Comparison of ENCODE assay signal across 14 mouse cellular contexts in the genomic region with DNA sequence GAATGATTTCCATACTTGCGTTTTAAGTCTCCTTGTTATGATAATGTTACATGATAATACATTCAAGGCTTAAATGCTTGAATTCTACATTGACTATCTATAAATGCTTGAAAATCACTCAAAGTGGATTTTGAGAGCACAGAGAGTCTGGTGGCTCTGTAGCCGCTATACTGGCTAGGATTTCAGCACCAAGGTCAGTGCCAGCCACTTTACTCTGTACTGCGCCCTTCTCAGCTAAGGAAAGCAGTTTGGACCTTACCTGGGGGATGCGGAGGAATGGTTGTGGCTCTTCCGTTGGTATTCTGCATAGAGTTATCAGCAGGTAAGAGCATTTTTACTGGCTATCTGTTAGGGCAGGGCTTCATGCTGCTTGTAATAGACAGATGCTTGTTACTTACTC.
A peak's percentile ranks its signal among the peaks of the same experiment; 100 is the strongest.
DNase-seq lines count a peak whose midpoint lies in the region; ATAC-seq lines count a peak whose summit lies in the region.
"Had no signal": no experiment of that assay in that cellular context is flagged by ENCODE, and none has a peak within 500 bp of the region (broad histone marks: within the 10 kb centered on the region; RNA-seq: fewer than 3 reads in every experiment).

No protein-coding gene starts in this region.

- no peaks in the 10 kb centered on the region for H3K9me3 ChIP-seq in hindbrain, embryonic 14.5 days (ENCODE audit: control insufficient read depth, low read length)
- H3K9me3 ChIP-seq in hindbrain, embryonic 12.5 days (replicated peaks) = no peaks in the 10 kb centered on the region
- H3K9me3 ChIP-seq in embryonic facial prominence, embryonic 10.5 days = no peaks in the 10 kb centered on the region
- H3K9me3 ChIP-seq in stomach, embryonic 14.5 days (ENCODE audit: control insufficient read depth, low read depth, low read length) = no peaks in the 10 kb centered on the region
- H3K9me3 ChIP-seq: forebrain, embryonic 10.5 days; heart, embryonic 15.5 days had no signal

- WGBS in hindbrain, embryonic 14.5 days = 30% methylated on average over 5 of the region's 5 CpGs
- 25% methylated on average over 5 of the region's 5 CpGs for WGBS in hindbrain, embryonic 12.5 days
- WGBS in embryonic facial prominence, embryonic 10.5 days = 24% methylated on average over 5 of the region's 5 CpGs
- WGBS in stomach, embryonic 14.5 days = 19% methylated on average over 5 of the region's 5 CpGs

- no peak overlapping the region for H3K9ac ChIP-seq in hindbrain, embryonic 14.5 days
- no peak overlapping the region for H3K9ac ChIP-seq in hindbrain, embryonic 12.5 days
- H3K9ac ChIP-seq in stomach, embryonic 14.5 days (replicated peaks; ENCODE audit: low read depth, low read length) = no peak overlapping the region
- H3K9ac ChIP-seq: heart, embryonic 15.5 days; liver, embryonic 14.5 days had no signal

- H3K36me3 ChIP-seq in hindbrain, embryonic 14.5 days (replicated peaks; ENCODE audit: control insufficient read depth, insufficient read depth) = no peaks in the 10 kb centered on the region
- H3K36me3 ChIP-seq in hindbrain, embryonic 12.5 days = no peaks in the 10 kb centered on the region
- no peaks in the 10 kb centered on the region for H3K36me3 ChIP-seq in embryonic facial prominence, embryonic 10.5 days (replicated peaks)
- no peaks in the 10 kb centered on the region for H3K36me3 ChIP-seq in stomach, embryonic 14.5 days (ENCODE audit: control insufficient read depth, insufficient read depth, low read length)
- H3K36me3 ChIP-seq: forebrain, embryonic 10.5 days; heart, embryonic 15.5 days had no signal

- no peak overlapping the region for H3K27ac ChIP-seq in hindbrain, embryonic 14.5 days
- H3K27ac ChIP-seq in hindbrain, embryonic 12.5 days = no peak overlapping the region
- H3K27ac ChIP-seq in embryonic facial prominence, embryonic 10.5 days (replicated peaks) = no peak overlapping the region
- no peak overlapping the region for H3K27ac ChIP-seq in stomach, embryonic 14.5 days (ENCODE audit: low read length)
- H3K27ac ChIP-seq: forebrain, embryonic 10.5 days; heart, embryonic 15.5 days; liver, embryonic 14.5 days had no signal

- no peak overlapping the region for H3K4me2 ChIP-seq in hindbrain, embryonic 14.5 days (replicated peaks)
- no peak overlapping the region for H3K4me2 ChIP-seq in hindbrain, embryonic 12.5 days (replicated peaks)
- H3K4me2 ChIP-seq in stomach, embryonic 14.5 days (replicated peaks; ENCODE audit: low read depth, low read length) = no peak overlapping the region
- H3K4me2 ChIP-seq: heart, embryonic 15.5 days had no signal

- peak; percentile 51 for DNase-seq in hindbrain, embryonic 14.5 days (ENCODE audit: low spot score)
- DNase-seq in testis, postnatal 10 days (ENCODE audit: low spot score) = peak; percentile 52
- no peak for DNase-seq in testis, postnatal 14 days (ENCODE audit: low spot score)
- peak; percentile 57 for DNase-seq in embryonic facial prominence, embryonic 10.5 days (ENCODE audit: low spot score)
- DNase-seq: cerebellum, adult 11 months; spleen, adult 18-20 months had no signal

- no peak overlapping the region for H3K4me3 ChIP-seq in hindbrain, embryonic 14.5 days (replicated peaks; ENCODE audit: low read length)
- H3K4me3 ChIP-seq in hindbrain, embryonic 12.5 days = no peak overlapping the region
- H3K4me3 ChIP-seq in embryonic facial prominence, embryonic 10.5 days = no peak overlapping the region
- no peak overlapping the region for H3K4me3 ChIP-seq in stomach, embryonic 14.5 days (ENCODE audit: low read depth, low read length)
- H3K4me3 ChIP-seq: forebrain, embryonic 10.5 days; heart, embryonic 15.5 days had no signal

- no peak for ATAC-seq in hindbrain, embryonic 14.5 days (ENCODE audit: low FRiP score)
- ATAC-seq in hindbrain, embryonic 12.5 days (ENCODE audit: low FRiP score) = no peak
- ATAC-seq in stomach, embryonic 14.5 days (ENCODE audit: insufficient number of reproducible peaks, insufficient read depth, low FRiP score, low read depth) = 0 out of 2 replicates have a peak, but pooled peaks have one; percentile 37
- no peak for ATAC-seq in megakaryocyte progenitor cell, adult 5-6 weeks (replicated peaks; ENCODE audit: poor library complexity)
- no peak for ATAC-seq in megakaryocyte, adult 5-6 weeks (ENCODE audit: poor library complexity, severe bottlenecking)
- ATAC-seq: Patski had no signal

- H3K27me3 ChIP-seq in hindbrain, embryonic 14.5 days (ENCODE audit: control insufficient read depth, insufficient read depth, low read length) = no peaks in the 10 kb centered on the region
- H3K27me3 ChIP-seq in hindbrain, embryonic 12.5 days = no peaks in the 10 kb centered on the region
- no peaks in the 10 kb centered on the region for H3K27me3 ChIP-seq in embryonic facial prominence, embryonic 10.5 days (replicated peaks; ENCODE audit: low read depth, poor library complexity, severe bottlenecking)
- H3K27me3 ChIP-seq in stomach, embryonic 14.5 days (ENCODE audit: control insufficient read depth, insufficient read depth, low read length) = no peaks in the 10 kb centered on the region
- H3K27me3 ChIP-seq: heart, embryonic 15.5 days; Patski had no signal

- no peaks in the 10 kb centered on the region for H3K4me1 ChIP-seq in hindbrain, embryonic 14.5 days (replicated peaks; ENCODE audit: control insufficient read depth, insufficient read depth, low read length)
- H3K4me1 ChIP-seq in hindbrain, embryonic 12.5 days = no peaks in the 10 kb centered on the region
- H3K4me1 ChIP-seq in embryonic facial prominence, embryonic 10.5 days = no peaks in the 10 kb centered on the region
- no peaks in the 10 kb centered on the region for H3K4me1 ChIP-seq in stomach, embryonic 14.5 days (ENCODE audit: control insufficient read depth, insufficient read depth, low read length)
- H3K4me1 ChIP-seq: forebrain, embryonic 10.5 days; heart, embryonic 15.5 days had no signal
